Mouse (Mus musculus) small intestine, adult 2 months (tissue): Measurements from ENCODE around the gene Traf2. TPM values are rescaled to one million over a fixed set of nuclear protein-coding genes. Genes with fewer than 3 reads are reported as not detected.

ENCODE experiments used
- H3K27ac ChIP-seq: fragments of 200-500 bp; 2 replicates; pipeline ENCODE4 v1.5.1; 2012; ENCODE audit warnings: low read depth, low read length, control low read depth, inconsistent platforms; ENCODE audit not compliant: insufficient read depth
- H3K27me3 ChIP-seq: fragments of 200-500 bp; 2 replicates; pipeline ENCODE4 v1.6.1; 2012; ENCODE audit warnings: mild to moderate bottlenecking, moderate library complexity, low read length, inconsistent platforms; ENCODE audit not compliant: control insufficient read depth, insufficient read depth
- H3K36me3 ChIP-seq: fragments of 200-500 bp; 2 replicates; pipeline ENCODE4 v1.6.1; 2012; ENCODE audit warnings: mild to moderate bottlenecking, low read length, control low read depth, inconsistent platforms; ENCODE audit not compliant: control insufficient read depth, insufficient read depth
- H3K4me1 ChIP-seq: fragments of 200-500 bp; 2 replicates; pipeline ENCODE4 v1.6.1; 2012; ENCODE audit warnings: low read length, inconsistent platforms, mixed read lengths; ENCODE audit not compliant: control insufficient read depth, insufficient read depth, insufficient read length
- H3K4me3 ChIP-seq: fragments of 200-500 bp; 2 replicates; pipeline ENCODE4 v1.5.1; 2012; ENCODE audit warnings: low read depth, mild to moderate bottlenecking, control low read depth, inconsistent platforms, low read length, moderate library complexity
- CTCF ChIP-seq: fragments of 200-500 bp; IDR thresholded peaks from 2 replicates; pipeline ENCODE4 v1.5.1; 2012; ENCODE audit warnings: low read depth, mild to moderate bottlenecking, control low read depth, inconsistent platforms, low read length, moderate library complexity, mixed read lengths; ENCODE audit not compliant: insufficient replicate concordance, insufficient read length; ENCODE audit errors: extremely low read depth
- POLR2A ChIP-seq: fragments of 200-500 bp; IDR thresholded peaks from 2 replicates; pipeline ENCODE4 v1.6.1; 2012; ENCODE audit warnings: low read depth, mild to moderate bottlenecking, control low read depth, inconsistent platforms, low read length, moderate library complexity
- WGBS: fragments of 180-500 bp; shearing (Covaris S2); methylation state at CpG from one replicate; pipeline ENCODE4 v1.1.7; 2018; 5-methylcytosine and 5-hydroxymethylcytosine counted together
- polyA plus RNA-seq: library from polyadenylated mRNA; depleted of rRNA; stranded (reverse); fragments of >200 nt; gene quantifications from 2 replicates; pipeline ENCODE4 v1.2.3, GENCODE M21; 2012

The Traf2 gene
- polyA plus RNA-seq, 1 experiment = 13.7 TPM

GRCm38 (mm10) chr2:25574579-25575431, 28.1 kb upstream of the Traf2 start, which contains the start of the genes Mamdc4 and Phpt1:
Mamdc4 (minus strand) TSS chr2:25574845.
Phpt1 (minus strand) TSS chr2:25575224.
- Histone ChIP-seq H3K4me1 (peaks cover 27% of the 10 kb centered on the region), H3K27me3 (peaks cover 31% of the 10 kb centered on the region), H3K36me3 (no peaks in the 10 kb centered on the region), H3K4me3 (peak within 1 kb of the TSS; percentile 72), H3K27ac (peak within 1 kb of the TSS; percentile 68)
- TF ChIP-seq CTCF (no peak), POLR2A (peak; percentile 61; the same call in 1 of the 2 replicates)
- WGBS = under 1% methylated on average over 44 of the region's 45 CpGs

DNA sequence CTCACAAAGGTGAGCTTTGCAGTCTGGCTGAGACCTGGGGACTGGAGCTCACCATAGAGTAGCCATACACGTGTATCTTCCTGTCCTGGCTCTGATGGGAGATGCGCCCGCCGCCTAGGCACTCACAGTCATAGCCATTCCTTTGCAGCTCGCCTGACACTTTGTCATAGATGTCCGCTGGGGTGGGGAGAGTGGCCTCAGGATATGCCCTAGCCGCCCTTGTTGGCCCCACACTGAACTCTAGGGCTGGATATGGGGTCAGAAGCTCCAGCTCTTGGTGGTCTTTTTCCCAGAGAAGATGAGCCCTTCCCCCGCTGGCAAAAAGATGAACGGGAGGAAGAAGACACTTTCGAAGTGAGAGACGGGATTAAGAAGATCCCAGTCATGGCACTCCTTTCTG, 27.4 kb upstream of the Traf2 start:
- no peaks in the 10 kb centered on the region for H3K36me3 ChIP-seq
- TF ChIP-seq POLR2A = no peak
- TF ChIP-seq CTCF = no peak
- no peak overlapping the region for H3K27ac ChIP-seq
- WGBS = 5% methylated on average over 11 of the region's 11 CpGs
- H3K4me3 ChIP-seq = peak overlapping the region; percentile 72
- H3K27me3 ChIP-seq = peaks cover 24% of the 10 kb centered on the region
- peaks cover 27% of the 10 kb centered on the region for H3K4me1 ChIP-seq

DNA sequence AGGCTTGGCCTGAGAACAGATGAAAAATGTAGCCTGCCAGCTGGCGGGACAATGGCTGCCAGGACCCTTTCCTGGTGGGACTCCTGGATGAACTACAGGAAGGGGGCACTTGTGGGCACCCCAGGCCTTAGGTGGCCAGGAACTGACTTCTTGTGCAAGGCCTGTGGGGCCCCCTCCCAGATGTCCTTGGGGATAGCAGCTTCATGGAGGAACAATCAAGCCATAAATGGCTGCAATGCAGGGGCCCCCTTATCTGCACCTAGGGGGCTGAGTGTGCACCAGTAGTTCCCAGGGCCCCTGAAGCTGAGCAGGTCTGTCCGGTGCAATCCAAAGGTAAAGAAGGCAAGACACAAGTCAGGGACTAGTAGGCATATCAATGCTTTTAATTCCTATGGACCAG, 26.3 kb upstream of the Traf2 start:
- H3K36me3 ChIP-seq = no peaks in the 10 kb centered on the region
- H3K4me1 ChIP-seq = peaks cover 34% of the 10 kb centered on the region
- 76% methylated on average over 2 of the region's 2 CpGs for WGBS
- no peak overlapping the region for H3K4me3 ChIP-seq
- H3K27ac ChIP-seq = no peak overlapping the region
- peaks cover 14% of the 10 kb centered on the region for H3K27me3 ChIP-seq
- TF ChIP-seq POLR2A (no peak), CTCF (no peak)

DNA sequence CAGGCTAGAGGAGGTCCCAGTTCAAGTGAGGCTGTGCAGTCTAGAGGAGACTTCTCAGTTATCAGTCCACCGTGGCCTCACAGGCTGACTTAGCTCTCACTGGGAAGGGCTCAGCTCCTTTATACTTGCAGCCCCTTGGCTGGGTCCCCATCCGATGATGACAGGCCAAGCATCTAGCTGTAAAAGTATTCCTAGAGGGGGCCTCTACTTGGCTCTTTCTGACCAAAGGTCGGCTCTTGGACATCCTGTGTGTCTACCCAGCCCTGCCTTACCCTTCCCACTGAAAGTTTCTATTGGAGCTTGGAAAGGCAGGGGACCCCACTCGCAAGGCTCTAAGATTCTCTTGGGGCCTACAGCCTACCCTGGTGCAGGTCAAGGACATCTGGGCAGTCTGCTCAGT, 24.5 kb upstream of the Traf2 start:
- H3K36me3 ChIP-seq = no peaks in the 10 kb centered on the region
- H3K4me3 ChIP-seq = no peak overlapping the region

DNA sequence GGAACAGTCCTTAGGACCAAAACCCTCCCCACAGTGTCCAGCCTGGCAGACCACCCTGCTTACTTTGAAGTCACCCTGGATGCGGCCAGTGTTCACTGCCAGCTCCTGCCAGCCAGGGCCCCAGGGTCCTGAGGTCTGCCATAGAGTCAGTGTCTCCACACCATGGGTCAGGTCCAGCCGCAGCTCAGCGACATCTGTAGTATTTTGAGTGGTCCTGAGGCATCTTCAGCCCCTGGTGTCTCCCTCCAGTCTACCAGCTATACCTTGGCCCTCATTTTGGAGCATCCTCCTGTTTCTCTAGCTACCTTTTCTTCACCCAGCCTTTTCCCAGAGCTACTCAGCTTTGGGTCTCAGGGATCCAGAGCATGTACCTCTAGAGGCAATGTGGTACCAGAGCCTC, 22.6 kb upstream of the Traf2 start:
- Histone ChIP-seq H3K36me3 (peaks cover 5% of the 10 kb centered on the region; the same call in 1 of the 2 replicates), H3K27ac (no peak overlapping the region), H3K4me3 (no peak overlapping the region), H3K4me1 (peaks cover 31% of the 10 kb centered on the region), H3K27me3 (no peaks in the 10 kb centered on the region)
- TF ChIP-seq POLR2A (no peak), CTCF (no peak)
- WGBS = 88% methylated on average over 3 of the region's 3 CpGs

More for the DNA sequence above, 24.5 kb upstream of the Traf2 start:
- 70% methylated on average over 4 of the region's 4 CpGs for WGBS
- Histone ChIP-seq H3K27me3 (no peaks in the 10 kb centered on the region), H3K4me1 (peaks cover 29% of the 10 kb centered on the region), H3K27ac (no peak overlapping the region)
- TF ChIP-seq CTCF (no peak), POLR2A (no peak)

DNA sequence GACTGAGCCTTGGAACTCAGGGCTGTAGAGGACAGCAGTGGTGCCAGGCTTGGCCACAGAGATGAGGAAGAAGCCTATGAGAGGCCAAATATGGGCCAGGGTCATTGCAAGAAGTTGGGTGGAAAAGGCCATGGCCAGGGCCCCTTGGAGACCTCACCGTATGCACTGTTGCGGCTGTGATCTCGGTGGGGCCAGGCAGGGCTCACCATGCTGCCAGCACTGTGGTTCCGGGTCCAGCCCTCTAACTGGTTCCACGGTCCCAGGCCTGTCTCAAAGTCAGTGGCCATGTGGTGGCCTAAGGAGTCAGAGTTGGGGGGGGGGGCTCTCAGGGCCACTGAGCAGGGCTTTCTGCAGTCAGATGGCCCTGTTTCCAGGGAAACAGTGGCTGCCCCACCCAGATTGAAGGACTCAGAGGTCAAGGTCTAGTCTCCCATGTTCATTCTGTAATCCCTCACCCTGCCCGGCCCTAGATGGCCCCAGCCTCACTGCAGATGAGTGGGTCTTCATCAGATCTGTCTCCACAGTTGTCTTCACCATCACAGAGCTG, 21.8 kb upstream of the Traf2 start:
- no peaks in the 10 kb centered on the region for H3K27me3 ChIP-seq
- peaks cover 34% of the 10 kb centered on the region for H3K4me1 ChIP-seq
- H3K36me3 ChIP-seq = peaks cover 10% of the 10 kb centered on the region
- H3K4me3 ChIP-seq = no peak overlapping the region
- no peak for TF ChIP-seq POLR2A
- TF ChIP-seq CTCF = no peak
- H3K27ac ChIP-seq = no peak overlapping the region
- 35% methylated on average over 6 of the region's 6 CpGs for WGBS

GRCm38 (mm10) chr2:25566558-25566957, 19.8 kb upstream of the Traf2 start:
- WGBS = 82% methylated on average over 6 of the region's 6 CpGs
- H3K27ac ChIP-seq = no peak overlapping the region
- no peak overlapping the region for H3K4me3 ChIP-seq
- no peak for TF ChIP-seq CTCF
- no peak for TF ChIP-seq POLR2A
- H3K36me3 ChIP-seq = peaks cover 29% of the 10 kb centered on the region
- no peaks in the 10 kb centered on the region for H3K27me3 ChIP-seq
- peaks cover 51% of the 10 kb centered on the region for H3K4me1 ChIP-seq
